Mouse (Mus musculus): ENCODE data around the gene Sebox.
"Not testable (repeated sequence)": the region's sequence is repeated elsewhere in the genome, so short reads cannot be mapped to it uniquely, and the experiment has no call there.

The Sebox gene

GRCm38 (mm10) chr11:78499004-78499403 lies 4.2 kb upstream of the Sebox start, which contains the start of gene Vtn:
TSS of gene Vtn (plus strand) at chr11:78499091.
- no peak for DNase-seq

GRCm38 (mm10) chr11:78499543-78499942 lies 3.7 kb upstream of the Sebox start:
- no peak for DNase-seq

- no peak for DNase-seq
Measured at GRCm38 (mm10) chr11:78500623-78501202, 2.5 kb upstream of the Sebox start.

GRCm38 (mm10) chr11:78501529-78501928 lies 1.7 kb upstream of the Sebox start:
- DNase-seq = no peak

- DNase-seq = no peak
Measured at GRCm38 (mm10) chr11:78505430-78505829, 2.2 kb downstream of the Sebox start.

- DNase-seq = no peak
Measured at GRCm38 (mm10) chr11:78509148-78509547, 5.9 kb downstream of the Sebox start.

GRCm38 (mm10) chr11:78512025-78512957 lies 9.0 kb downstream of the Sebox start, which contains the start of the genes Tmem199 and Poldip2:
TSS of gene Tmem199 (minus strand) at chr11:78512172.
TSS of gene Poldip2 (plus strand) at chr11:78512193.
- DNase-seq = peak; percentile 90

GRCm38 (mm10) chr11:78513106-78513790 lies 10.0 kb downstream of the Sebox start:
- no peak for DNase-seq

GRCm38 (mm10) chr11:78515549-78516325 lies 12.5 kb downstream of the Sebox start:
- DNase-seq = no peak

GRCm38 (mm10) chr11:78518931-78519330 lies 15.7 kb downstream of the Sebox start:
- DNase-seq = no peak

GRCm38 (mm10) chr11:78521880-78522279 lies 18.6 kb downstream of the Sebox start:
- no peak for DNase-seq

- DNase-seq = no peak
Measured at GRCm38 (mm10) chr11:78522481-78522997, 19.3 kb downstream of the Sebox start.

- DNase-seq = no peak
Measured at GRCm38 (mm10) chr11:78523241-78523955, 20.2 kb downstream of the Sebox start.

- DNase-seq = no peak
Measured at GRCm38 (mm10) chr11:78524838-78525237, 21.6 kb downstream of the Sebox start.

GRCm38 (mm10) chr11:78528714-78529113 lies 25.5 kb downstream of the Sebox start:
- DNase-seq = no peak

- DNase-seq = no peak
Measured at GRCm38 (mm10) chr11:78530001-78530400, 26.8 kb downstream of the Sebox start.

- no peak for DNase-seq
Measured at GRCm38 (mm10) chr11:78531046-78531445, 27.8 kb downstream of the Sebox start.

- not testable (repeated sequence) for DNase-seq
Measured at GRCm38 (mm10) chr11:78531515-78531914, 28.3 kb downstream of the Sebox start.

GRCm38 (mm10) chr11:78534516-78534915 lies 31.3 kb downstream of the Sebox start:
- no peak for DNase-seq

- no peak for DNase-seq
Measured at GRCm38 (mm10) chr11:78535376-78536079, 32.3 kb downstream of the Sebox start.

Data from right cerebral cortex, postnatal 14 days (tissue).